Mouse (Mus musculus) forebrain, embryonic 13.5 days (tissue): ENCODE data around the gene Acp4. TPM values are rescaled to one million over a fixed set of nuclear protein-coding genes. Genes with fewer than 3 reads are reported as not detected.
A peak's percentile ranks its signal among the peaks of the same experiment; 100 is the strongest.

Experiments
- ATAC-seq: fragments of 200-750 bp; cut with Nextera tagmentation; 2 replicates; pipeline ENCODE4 v1.8.0; 2017
- H3K27ac ChIP-seq: fragments of 300-500 bp; sonication (generic); 2 replicates; pipeline ENCODE4 v1.5.1; 2015; ENCODE audit warnings: inconsistent platforms, mild to moderate bottlenecking, moderate library complexity
- H3K27me3 ChIP-seq: fragments of 300-500 bp; sonication (generic); 2 replicates; pipeline ENCODE4 v1.6.1; 2015; ENCODE audit warnings: mild to moderate bottlenecking, inconsistent platforms
- H3K36me3 ChIP-seq: fragments of 300-500 bp; sonication (generic); 2 replicates; pipeline ENCODE4 v1.6.1; 2015; ENCODE audit warnings: mild to moderate bottlenecking, inconsistent platforms; ENCODE audit not compliant: poor library complexity, severe bottlenecking
- H3K4me1 ChIP-seq: fragments of 300-500 bp; sonication (generic); 2 replicates; pipeline ENCODE4 v1.6.1; 2015; ENCODE audit warnings: inconsistent platforms
- H3K4me2 ChIP-seq: fragments of 300-500 bp; sonication (generic); 2 replicates; pipeline ENCODE4 v1.6.1; 2015; ENCODE audit warnings: inconsistent platforms, mild to moderate bottlenecking, moderate library complexity
- H3K4me3 ChIP-seq: fragments of 300-500 bp; sonication (generic); 2 replicates; pipeline ENCODE4 v1.5.1; 2015; ENCODE audit warnings: mild to moderate bottlenecking, inconsistent platforms
- H3K9ac ChIP-seq: fragments of 300-500 bp; sonication (generic); 2 replicates; pipeline ENCODE4 v1.6.1; 2015; ENCODE audit warnings: mild to moderate bottlenecking, inconsistent platforms
- H3K9me3 ChIP-seq: fragments of 300-500 bp; sonication (generic); replicated peaks from 2 replicates; pipeline ENCODE4 v1.6.1; 2016; ENCODE audit warnings: inconsistent platforms
- WGBS: fragments of 180-500 bp; shearing (Covaris S2); methylation state at CpG from one replicate; pipeline ENCODE4 v1.1.7; 2015; 5-methylcytosine and 5-hydroxymethylcytosine counted together
- polyA plus RNA-seq: library from polyadenylated mRNA; unstranded; fragments of >200 nt; fragmentation: Nextera tagmentation; extraction: Ambion mirVana; gene quantifications from 2 replicates; pipeline ENCODE4 v1.2.1, GENCODE M21; 2015

Gene Acp4
- polyA plus RNA-seq, 1 experiment from 2014 or later = 0.21 TPM

GRCm38 (mm10) chr7:44280959-44281358 lies 23.8 kb upstream of the Acp4 start:
- no peak; the same call in 1 of the 2 replicates for ATAC-seq
- no peaks in the 10 kb centered on the region for H3K36me3 ChIP-seq
- H3K9ac ChIP-seq = no peak overlapping the region
- no peak overlapping the region for H3K27ac ChIP-seq
- 60% methylated on average over 1 of the region's 1 CpGs for WGBS
- H3K9me3 ChIP-seq = no peaks in the 10 kb centered on the region
- H3K4me1 ChIP-seq = peaks cover 7% of the 10 kb centered on the region; the same call in 1 of the 2 replicates
- H3K4me3 ChIP-seq = no peak overlapping the region
- H3K4me2 ChIP-seq = no peak overlapping the region
- H3K27me3 ChIP-seq = no peaks in the 10 kb centered on the region

- no peak for ATAC-seq
- Histone ChIP-seq H3K27ac (no peak overlapping the region), H3K9me3 (no peaks in the 10 kb centered on the region), H3K36me3 (no peaks in the 10 kb centered on the region), H3K27me3 (peaks cover 10% of the 10 kb centered on the region; the same call in 1 of the 2 replicates), H3K9ac (no peak overlapping the region), H3K4me2 (no peak overlapping the region), H3K4me3 (no peak overlapping the region), H3K4me1 (peaks cover 7% of the 10 kb centered on the region; the same call in 1 of the 2 replicates)
- WGBS = 43% methylated on average over 2 of the region's 2 CpGs
These were observed 20.1 kb upstream of the Acp4 start for GRCm38 (mm10) chr7:44277250-44277622.

DNA sequence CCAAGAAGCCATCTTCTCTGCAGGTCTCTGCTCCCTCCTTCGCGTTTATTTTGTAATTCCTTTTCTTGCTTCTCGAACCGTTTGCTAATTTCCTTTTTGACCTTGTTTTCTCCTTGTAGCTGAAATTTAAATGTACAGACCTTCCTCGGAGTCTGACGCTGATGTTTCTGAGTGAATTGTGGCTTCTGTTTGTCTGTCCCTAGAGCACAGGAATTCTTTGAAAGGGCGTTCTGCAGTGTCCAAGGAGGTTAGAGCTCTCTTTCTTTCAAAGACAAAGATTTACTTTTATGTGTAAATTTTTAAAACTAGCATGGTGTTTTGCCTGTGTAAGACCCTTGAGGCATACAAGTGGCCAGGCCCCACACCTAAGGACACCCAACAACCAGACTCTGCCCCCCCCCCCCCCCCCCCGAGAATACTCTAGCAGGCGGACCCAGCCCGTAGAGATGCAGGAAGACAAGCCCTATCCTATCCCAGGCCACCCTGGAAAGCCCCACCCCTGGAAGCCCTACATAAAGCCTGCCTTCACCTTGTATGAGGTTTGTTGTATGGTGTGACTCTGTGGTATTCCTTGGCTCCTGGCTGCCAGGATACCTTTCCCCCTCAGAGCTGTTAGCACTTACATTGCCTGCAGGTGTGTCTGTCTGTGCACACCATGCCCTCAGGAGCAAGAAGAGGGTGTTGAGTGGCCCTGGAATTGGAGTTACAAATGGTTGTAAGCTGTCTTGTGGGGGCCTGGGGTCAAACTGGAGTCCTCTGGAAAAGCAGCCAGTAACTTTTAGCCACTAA lies 19.5 kb upstream of the Acp4 start:
- Histone ChIP-seq H3K9me3 (no peaks in the 10 kb centered on the region), H3K27me3 (peaks cover 10% of the 10 kb centered on the region; the same call in 1 of the 2 replicates), H3K27ac (no peak overlapping the region), H3K4me3 (no peak overlapping the region), H3K36me3 (no peaks in the 10 kb centered on the region), H3K9ac (no peak overlapping the region), H3K4me2 (no peak overlapping the region), H3K4me1 (peaks cover 4% of the 10 kb centered on the region; the same call in 1 of the 2 replicates)
- no peak for ATAC-seq
- WGBS = 79% methylated on average over 10 of the region's 10 CpGs

- no peak overlapping the region for H3K9ac ChIP-seq
- peaks cover 10% of the 10 kb centered on the region; the same call in 1 of the 2 replicates for H3K27me3 ChIP-seq
- no peak for ATAC-seq
- H3K36me3 ChIP-seq = no peaks in the 10 kb centered on the region
- no peaks in the 10 kb centered on the region for H3K4me1 ChIP-seq
- H3K9me3 ChIP-seq = no peaks in the 10 kb centered on the region
- no peak overlapping the region for H3K4me2 ChIP-seq
- WGBS = 81% methylated on average over 3 of the region's 3 CpGs
- no peak overlapping the region for H3K4me3 ChIP-seq
- no peak overlapping the region for H3K27ac ChIP-seq
These were observed 18.4 kb upstream of the Acp4 start for GRCm38 (mm10) chr7:44275546-44275945.

- H3K36me3 ChIP-seq = no peaks in the 10 kb centered on the region
- no peak for ATAC-seq
These were observed 16.9 kb upstream of the Acp4 start for GRCm38 (mm10) chr7:44274096-44274495.

GRCm38 (mm10) chr7:44273446-44273845 lies 16.3 kb upstream of the Acp4 start:
- H3K9me3 ChIP-seq = no peaks in the 10 kb centered on the region
- no peak overlapping the region for H3K4me3 ChIP-seq
- H3K27me3 ChIP-seq = peaks cover 10% of the 10 kb centered on the region; the same call in 1 of the 2 replicates
- WGBS = 57% methylated on average over 7 of the region's 7 CpGs
- H3K4me1 ChIP-seq = no peaks in the 10 kb centered on the region
- no peak overlapping the region for H3K9ac ChIP-seq
- no peak overlapping the region for H3K4me2 ChIP-seq
- H3K36me3 ChIP-seq = no peaks in the 10 kb centered on the region
- H3K27ac ChIP-seq = no peak overlapping the region
- no peak for ATAC-seq

More at GRCm38 (mm10) chr7:44274096-44274495, 16.9 kb upstream of the Acp4 start:
- H3K9ac ChIP-seq = no peak overlapping the region
- 32% methylated on average over 11 of the region's 11 CpGs for WGBS
- no peaks in the 10 kb centered on the region for H3K9me3 ChIP-seq
- no peak overlapping the region for H3K4me2 ChIP-seq
- H3K4me1 ChIP-seq = no peaks in the 10 kb centered on the region
- no peak overlapping the region for H3K4me3 ChIP-seq
- H3K27me3 ChIP-seq = peaks cover 10% of the 10 kb centered on the region; the same call in 1 of the 2 replicates
- no peak overlapping the region for H3K27ac ChIP-seq

DNA sequence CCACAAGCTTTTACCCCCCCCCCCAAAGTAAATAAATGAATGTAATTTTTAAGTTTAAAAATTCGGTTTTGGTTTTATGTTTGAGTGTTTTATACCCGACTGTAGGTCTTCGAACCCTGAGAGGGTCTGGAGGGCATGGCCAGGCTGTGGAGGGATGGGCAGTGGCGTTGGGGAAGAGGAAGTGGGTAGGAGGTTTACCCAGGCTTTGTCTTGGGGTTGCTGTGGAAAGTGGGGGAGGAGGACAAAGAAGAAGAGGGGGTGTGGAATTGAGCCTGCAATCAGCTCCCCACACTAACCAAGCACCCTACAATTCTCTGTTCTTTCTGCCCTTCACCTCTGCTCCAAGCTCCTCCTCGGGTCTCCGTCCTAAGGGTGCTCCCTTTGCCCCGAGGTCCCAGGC lies 15.4 kb upstream of the Acp4 start:
- H3K36me3 ChIP-seq = no peaks in the 10 kb centered on the region
- H3K4me1 ChIP-seq = no peaks in the 10 kb centered on the region
- no peak overlapping the region for H3K27ac ChIP-seq
- no peak overlapping the region for H3K4me2 ChIP-seq
- 89% methylated on average over 7 of the region's 7 CpGs for WGBS
- no peak overlapping the region for H3K4me3 ChIP-seq
- H3K9me3 ChIP-seq = no peaks in the 10 kb centered on the region
- peaks cover 13% of the 10 kb centered on the region; the same call in 1 of the 2 replicates for H3K27me3 ChIP-seq
- no peak for ATAC-seq
- H3K9ac ChIP-seq = no peak overlapping the region

DNA sequence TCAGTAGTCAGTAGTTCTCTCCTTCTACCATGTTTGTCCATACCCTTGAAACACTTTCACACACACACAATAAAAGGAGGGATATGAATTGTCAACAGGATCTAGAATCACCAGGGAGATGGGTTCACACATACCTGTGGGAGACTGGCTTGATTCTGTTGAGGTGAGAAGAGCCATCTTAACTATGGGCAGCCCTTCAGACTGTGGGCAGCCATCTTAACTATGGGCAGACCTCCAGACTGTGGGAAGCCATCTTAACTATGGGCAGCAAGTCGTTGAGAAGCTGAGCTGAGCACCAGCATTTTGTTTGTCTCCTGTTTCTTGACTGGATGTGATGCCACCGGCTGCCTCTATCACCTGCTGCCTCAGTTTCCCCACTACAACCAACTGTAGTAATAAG lies 14.1 kb upstream of the Acp4 start:
- WGBS = 77% methylated on average over 2 of the region's 2 CpGs
- Histone ChIP-seq H3K36me3 (no peaks in the 10 kb centered on the region), H3K4me2 (no peak overlapping the region), H3K27ac (no peak overlapping the region), H3K4me1 (no peaks in the 10 kb centered on the region), H3K27me3 (peaks cover 13% of the 10 kb centered on the region; the same call in 1 of the 2 replicates), H3K9ac (no peak overlapping the region), H3K9me3 (no peaks in the 10 kb centered on the region), H3K4me3 (no peak overlapping the region)
- 0 out of 2 replicates have a peak, but pooled peaks have one; percentile 36 for ATAC-seq

DNA sequence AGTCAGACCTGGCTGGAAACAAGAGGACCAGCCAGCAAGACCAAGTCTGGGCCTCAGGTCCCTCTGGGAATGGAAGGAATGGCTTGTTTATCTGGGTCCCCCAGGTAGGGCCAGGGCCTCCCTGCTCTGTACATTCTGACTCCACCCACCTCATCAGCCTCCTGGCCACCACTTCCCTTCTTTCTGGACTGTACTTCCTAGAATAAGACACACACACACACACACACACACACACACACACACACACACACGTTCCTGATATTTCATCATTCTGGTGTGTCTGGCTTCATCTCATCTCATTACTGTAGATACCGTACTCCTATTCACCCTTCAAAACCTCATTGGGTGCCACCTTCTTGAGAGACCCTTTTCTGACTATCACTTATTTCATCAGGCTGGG lies 12.2 kb upstream of the Acp4 start:
- 90% methylated on average over 2 of the region's 2 CpGs for WGBS
- no peaks in the 10 kb centered on the region for H3K4me1 ChIP-seq
- no peak overlapping the region for H3K4me3 ChIP-seq
- H3K27ac ChIP-seq = no peak overlapping the region
- peaks cover 10% of the 10 kb centered on the region; the same call in 1 of the 2 replicates for H3K27me3 ChIP-seq
- no peak overlapping the region for H3K9ac ChIP-seq
- no peak for ATAC-seq
- no peak overlapping the region for H3K4me2 ChIP-seq
- no peaks in the 10 kb centered on the region for H3K36me3 ChIP-seq
- H3K9me3 ChIP-seq = no peaks in the 10 kb centered on the region

- Histone ChIP-seq H3K4me3 (no peak overlapping the region), H3K27ac (no peak overlapping the region), H3K36me3 (no peaks in the 10 kb centered on the region), H3K27me3 (peaks cover 4% of the 10 kb centered on the region; the same call in 1 of the 2 replicates), H3K9ac (no peak overlapping the region), H3K9me3 (no peaks in the 10 kb centered on the region), H3K4me1 (peaks cover 3% of the 10 kb centered on the region; the same call in 1 of the 2 replicates), H3K4me2 (no peak overlapping the region)
- WGBS = 81% methylated on average over 11 of the region's 11 CpGs
- ATAC-seq = no peak
These were observed 10.9 kb upstream of the Acp4 start for GRCm38 (mm10) chr7:44268117-44268516.

DNA sequence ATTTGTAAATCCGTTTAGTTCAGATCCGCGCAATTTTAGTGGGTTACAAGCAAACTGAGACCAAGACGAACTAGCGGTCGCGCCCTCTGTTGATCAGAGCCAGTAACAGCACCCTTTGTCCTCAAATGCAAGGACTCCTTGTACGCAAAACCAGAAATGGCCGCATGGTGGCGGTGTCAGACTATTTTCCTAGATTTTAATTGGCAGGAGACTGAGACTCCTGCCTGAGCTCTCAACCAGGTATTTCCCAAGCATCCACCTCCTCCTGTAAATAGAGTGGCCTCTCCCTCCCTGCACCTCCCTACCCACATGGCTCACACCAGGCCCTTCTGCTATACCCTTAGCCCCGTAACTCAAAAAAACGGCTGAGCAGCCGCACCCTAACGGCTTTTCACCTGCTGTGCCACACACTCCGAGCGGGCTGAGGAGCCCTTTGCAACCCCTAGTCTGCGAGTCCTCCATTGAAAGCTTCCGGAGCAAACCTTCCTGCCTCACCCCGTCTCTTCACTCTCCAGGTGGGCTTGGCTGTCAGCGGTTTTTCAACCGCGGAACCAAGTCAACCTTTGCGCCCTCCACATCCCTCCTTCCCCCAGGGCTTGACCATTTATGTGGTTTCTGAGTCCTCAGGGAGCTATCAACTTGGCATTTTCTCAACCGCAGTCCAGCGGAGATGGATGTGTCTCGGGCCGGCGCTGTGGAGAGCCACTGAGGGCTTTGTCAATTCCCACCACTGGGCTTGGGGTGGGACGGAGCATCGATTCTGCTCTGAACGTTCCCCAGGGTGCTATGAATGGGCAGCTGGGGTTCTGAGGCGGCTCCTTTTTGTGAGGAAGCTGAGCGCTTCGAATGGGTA lies 5.8 kb upstream of the Acp4 start:
- Histone ChIP-seq H3K4me3 (peak overlapping the region; percentile 31), H3K9ac (peak overlapping the region; percentile 45), H3K36me3 (no peaks in the 10 kb centered on the region), H3K4me1 (peaks cover 6% of the 10 kb centered on the region; the same call in 1 of the 2 replicates), H3K27ac (no peak overlapping the region), H3K9me3 (no peaks in the 10 kb centered on the region), H3K4me2 (peak overlapping the region; percentile 58), H3K27me3 (peaks cover 4% of the 10 kb centered on the region; the same call in 1 of the 2 replicates)
- WGBS = 1% methylated on average over 34 of the region's 34 CpGs
- ATAC-seq = peak; percentile 82

DNA sequence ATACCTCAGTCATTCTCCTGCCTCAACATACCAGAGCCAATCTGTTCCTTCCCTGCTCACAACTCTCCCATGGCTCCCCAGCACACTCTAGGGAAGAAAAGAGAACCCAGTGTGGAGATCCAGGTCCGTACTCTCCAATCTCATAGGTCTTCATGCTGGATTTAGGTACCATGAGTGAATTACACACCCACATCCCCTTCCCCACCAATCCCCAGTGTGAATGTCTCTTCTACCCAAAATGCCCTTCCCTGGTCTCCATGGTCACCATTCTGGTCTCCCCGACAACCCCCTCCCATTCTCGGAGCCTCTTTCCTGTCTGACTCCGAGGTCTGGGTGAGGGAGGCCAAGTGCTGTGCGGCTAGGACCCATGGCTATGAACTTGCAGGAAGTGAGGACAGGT lies 4.0 kb upstream of the Acp4 start, which contains the start of gene Gm15517:
TSS of gene Gm15517 (plus strand) at position 301 of the 400 bp plus-strand sequence.
- Histone ChIP-seq H3K9ac (no peak within 1 kb of the TSS), H3K36me3 (no peaks in the 10 kb centered on the region), H3K27me3 (peaks cover 4% of the 10 kb centered on the region; the same call in 1 of the 2 replicates), H3K4me3 (no peak within 1 kb of the TSS), H3K4me2 (no peak within 1 kb of the TSS), H3K4me1 (peaks cover 6% of the 10 kb centered on the region; the same call in 1 of the 2 replicates), H3K27ac (no peak within 1 kb of the TSS), H3K9me3 (no peaks in the 10 kb centered on the region)
- ATAC-seq = no peak
- 58% methylated on average over 5 of the region's 5 CpGs for WGBS
